Mouse (Mus musculus) hematopoietic multipotent progenitor cell, adult 10-12 weeks (in vitro differentiated cells): ENCODE results near the gene Esr2. TPM values are rescaled to one million over a fixed set of nuclear protein-coding genes. Genes with fewer than 3 reads are reported as not detected.

Source experiments
- polyA plus RNA-seq: library from polyadenylated mRNA; stranded (reverse); fragments of >175 nt; gene quantifications from 2 replicates; pipeline ENCODE4 v1.2.3, GENCODE M21; 2012; ENCODE audit warnings: low replicate concordance

The Esr2 gene
- not detected in 2 replicates for polyA plus RNA-seq

DNA sequence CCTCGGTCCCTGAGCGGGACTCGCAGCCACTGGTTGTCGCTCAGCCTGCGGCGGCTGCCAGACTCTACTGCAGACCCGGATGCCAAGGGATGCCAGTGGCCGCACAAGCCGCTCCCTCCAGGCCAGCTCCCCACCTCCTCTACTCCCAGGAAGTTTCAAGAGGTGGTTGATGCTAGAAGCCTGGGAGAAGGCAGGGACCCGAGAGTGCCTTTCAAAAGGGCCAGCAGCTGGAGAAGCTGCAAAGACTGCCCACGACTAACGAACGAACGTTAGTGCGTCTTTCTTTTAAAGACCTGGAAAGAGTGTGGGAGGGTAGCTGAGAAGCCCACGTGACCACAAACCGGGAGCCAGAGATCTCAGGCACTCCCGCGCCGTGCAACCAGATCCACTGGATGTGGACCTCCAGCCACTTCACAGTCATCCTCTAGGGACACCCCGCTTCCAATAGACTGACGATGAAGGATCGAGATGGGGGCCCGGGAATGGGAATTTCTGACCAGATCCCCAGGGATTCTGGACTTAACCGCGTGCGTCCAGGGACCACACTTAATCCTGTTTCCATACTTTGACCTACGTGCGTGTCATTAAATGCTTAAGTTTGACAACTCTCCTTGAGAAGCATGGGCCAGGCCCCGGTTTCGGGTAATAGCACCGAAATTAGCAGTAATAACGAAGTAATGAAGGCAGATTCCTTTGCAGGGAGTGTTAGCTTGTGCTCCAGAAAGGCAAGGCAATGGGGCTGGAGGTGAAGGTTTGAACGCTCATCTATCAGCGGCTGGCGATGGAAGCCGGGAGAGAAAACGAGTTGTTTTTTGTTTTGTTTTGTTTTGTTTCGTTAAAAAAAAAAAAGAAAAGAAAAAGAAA lies at the start of gene Esr2:
Esr2 (minus strand) TSS at position 260 of the 864 bp plus-strand sequence.

Other genes starting within 250 kb of the Esr2 start
- not detected in 2 replicates for gene Tex21, start 69.5 kb upstream of the Esr2 start, polyA plus RNA-seq
- gene Mthfd1, start 78.0 kb upstream of the Esr2 start, polyA plus RNA-seq, result 36.8 and 60.3 TPM in 2 replicates
- gene Akap5, start 147.6 kb upstream of the Esr2 start, polyA plus RNA-seq, result 0.61 and 1.7 TPM in 2 replicates
- 10.5 and 19.2 TPM in 2 replicates for gene Zbtb25, start 192.3 kb upstream of the Esr2 start, polyA plus RNA-seq
- gene Zbtb1, start 193.0 kb upstream of the Esr2 start, polyA plus RNA-seq, result 6.7 and 14.7 TPM in 2 replicates
- gene Hspa2, start 226.9 kb upstream of the Esr2 start, polyA plus RNA-seq, result 3.0 and 5.9 TPM in 2 replicates
- 0.04 TPM in 1 of 2 replicates, not detected in the other for gene Ppp1r36, start 240.3 kb upstream of the Esr2 start, polyA plus RNA-seq